Mouse (Mus musculus) cerebellum, adult (tissue): ENCODE results near the gene Lrp2.
"Not testable (repeated sequence)": the region's sequence is repeated elsewhere in the genome, so short reads cannot be mapped to it uniquely, and the experiment has no call there.

Experiments used
- ATAC-seq: cut with Nextera tagmentation; 2 replicates; pipeline ENCODE4 v1.9.2; 2017; ENCODE audit warnings: mild to moderate bottlenecking, moderate library complexity, mixed read lengths; ENCODE audit not compliant: insufficient number of reproducible peaks, low FRiP score, low TSS enrichment

Lrp2 gene

GRCm38 (mm10) chr2:69584117-69584933 is 1.5 kb downstream of the Lrp2 start:
- ATAC-seq: no peak

- no peak for ATAC-seq
Measured at GRCm38 (mm10) chr2:69582861-69583260, 3.0 kb downstream of the Lrp2 start.

- not testable (repeated sequence) for ATAC-seq
Measured at GRCm38 (mm10) chr2:69582068-69582467, 3.8 kb downstream of the Lrp2 start.

GRCm38 (mm10) chr2:69580091-69580490 is 5.8 kb downstream of the Lrp2 start:
- no peak for ATAC-seq

- no peak for ATAC-seq
Measured at GRCm38 (mm10) chr2:69578206-69578605, 7.7 kb downstream of the Lrp2 start.

- ATAC-seq: no peak
Measured at GRCm38 (mm10) chr2:69576531-69576930, 9.3 kb downstream of the Lrp2 start.

- no peak for ATAC-seq
Measured at GRCm38 (mm10) chr2:69574934-69575333, 10.9 kb downstream of the Lrp2 start.

GRCm38 (mm10) chr2:69574261-69574660 is 11.6 kb downstream of the Lrp2 start:
- ATAC-seq: no peak

- ATAC-seq: no peak
Measured at GRCm38 (mm10) chr2:69573733-69574054, 12.2 kb downstream of the Lrp2 start.

GRCm38 (mm10) chr2:69573038-69573732 is 12.7 kb downstream of the Lrp2 start:
- ATAC-seq: no peak

GRCm38 (mm10) chr2:69570556-69570955 is 15.3 kb downstream of the Lrp2 start:
- ATAC-seq: no peak

GRCm38 (mm10) chr2:69566281-69566680 is 19.6 kb downstream of the Lrp2 start:
- ATAC-seq: no peak

GRCm38 (mm10) chr2:69563492-69563891 is 22.4 kb downstream of the Lrp2 start:
- no peak for ATAC-seq

GRCm38 (mm10) chr2:69562761-69563160 is 23.1 kb downstream of the Lrp2 start:
- ATAC-seq: no peak

GRCm38 (mm10) chr2:69560221-69560620 is 25.6 kb downstream of the Lrp2 start:
- ATAC-seq: no peak

GRCm38 (mm10) chr2:69559380-69559779 is 26.5 kb downstream of the Lrp2 start:
- no peak for ATAC-seq

- ATAC-seq: no peak
Measured at GRCm38 (mm10) chr2:69556686-69557085, 29.2 kb downstream of the Lrp2 start.

- no peak for ATAC-seq
Measured at GRCm38 (mm10) chr2:69551639-69552038, 34.2 kb downstream of the Lrp2 start.

GRCm38 (mm10) chr2:69546823-69547222 is 39.0 kb downstream of the Lrp2 start:
- ATAC-seq: no peak

GRCm38 (mm10) chr2:69536018-69536417 is 49.8 kb downstream of the Lrp2 start:
- no peak for ATAC-seq

- no peak for ATAC-seq
Measured at GRCm38 (mm10) chr2:69531528-69532055, 54.3 kb downstream of the Lrp2 start.
